Mouse (Mus musculus) heart, postnatal 10 days (tissue): Measurements from ENCODE around the gene Acap3. TPM values are rescaled to one million over a fixed set of nuclear protein-coding genes. Genes with fewer than 3 reads are reported as not detected.
A peak's percentile ranks its signal among the peaks of the same experiment; 100 is the strongest.

Experiments
- DNase-seq, 2 experiments: peaks; one replicate each; pipeline ENCODE4 v3.0.0; 2021
- intact Hi-C: fragments of 180-260 bp; cut with DNase I; formaldehyde crosslinking; loops from one replicate; pipeline ENCODE4 v1.15.1; 2025
- total RNA-seq, 2 experiments: library from RNA; stranded (reverse); gene quantifications; 2 replicates each; pipeline ENCODE4 v1.2.3; 2021

Acap3 gene
- total RNA-seq = 10 to 100 TPM; 20.3 to 21.7 TPM

DNA sequence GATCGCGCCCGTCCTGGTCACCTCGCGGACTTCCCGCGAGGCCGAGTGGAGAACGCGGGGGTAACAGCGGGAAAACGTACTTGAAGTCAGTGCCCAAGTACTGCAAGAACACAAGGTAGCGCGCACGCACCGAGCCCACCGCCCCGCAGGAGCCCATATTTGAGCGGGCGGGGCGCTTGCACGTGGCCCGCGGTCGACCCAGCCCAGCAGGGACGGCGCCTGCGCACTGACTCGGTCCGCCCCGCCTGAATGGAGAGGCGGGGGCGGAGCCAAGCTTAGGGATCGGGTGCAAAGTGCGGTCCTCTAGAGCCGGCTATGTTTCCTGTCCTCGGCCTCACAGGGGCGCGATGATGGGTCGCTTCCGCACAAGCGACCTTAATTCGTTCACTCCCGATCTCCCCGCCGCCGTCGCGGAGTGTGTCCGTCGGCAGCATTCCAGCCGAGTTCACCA, at the start of gene Acap3, which contains the start of gene Pusl1:
Gene Acap3 (plus strand): TSS at position 272 of the 451 bp plus-strand sequence.
Gene Pusl1 (minus strand): TSS at position 231 of the 451 bp plus-strand sequence.
- intact Hi-C loops = loop anchor here (2.0 kb wide), 2 partner anchors 23 to 51 kb away; partner anchors contain the start of genes Cptp, Ints11 and Ube2j2
- DNase-seq = peak; percentile 97 to 98

DNA sequence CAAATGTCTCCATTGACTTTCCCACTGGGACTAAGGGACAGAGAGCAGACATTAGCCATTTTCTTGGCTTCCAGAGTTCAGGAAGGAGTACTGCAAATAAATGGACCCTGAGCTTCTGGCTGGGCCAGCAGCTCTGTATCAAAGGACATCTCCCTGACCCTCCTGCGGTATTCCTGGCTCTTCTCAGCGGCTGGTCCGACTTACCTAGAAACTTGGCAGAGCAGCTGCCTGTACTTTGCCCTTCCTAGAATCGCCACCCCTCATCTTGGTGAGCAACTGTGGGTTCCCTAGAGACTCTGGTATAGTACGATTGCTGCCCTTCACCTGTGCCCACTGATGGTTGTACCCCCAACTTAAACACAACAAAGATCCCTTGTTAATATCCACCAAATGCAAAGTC, 48.4 kb upstream of the Acap3 start:
- intact Hi-C loops = no loop called here
- no peak for DNase-seq

DNA sequence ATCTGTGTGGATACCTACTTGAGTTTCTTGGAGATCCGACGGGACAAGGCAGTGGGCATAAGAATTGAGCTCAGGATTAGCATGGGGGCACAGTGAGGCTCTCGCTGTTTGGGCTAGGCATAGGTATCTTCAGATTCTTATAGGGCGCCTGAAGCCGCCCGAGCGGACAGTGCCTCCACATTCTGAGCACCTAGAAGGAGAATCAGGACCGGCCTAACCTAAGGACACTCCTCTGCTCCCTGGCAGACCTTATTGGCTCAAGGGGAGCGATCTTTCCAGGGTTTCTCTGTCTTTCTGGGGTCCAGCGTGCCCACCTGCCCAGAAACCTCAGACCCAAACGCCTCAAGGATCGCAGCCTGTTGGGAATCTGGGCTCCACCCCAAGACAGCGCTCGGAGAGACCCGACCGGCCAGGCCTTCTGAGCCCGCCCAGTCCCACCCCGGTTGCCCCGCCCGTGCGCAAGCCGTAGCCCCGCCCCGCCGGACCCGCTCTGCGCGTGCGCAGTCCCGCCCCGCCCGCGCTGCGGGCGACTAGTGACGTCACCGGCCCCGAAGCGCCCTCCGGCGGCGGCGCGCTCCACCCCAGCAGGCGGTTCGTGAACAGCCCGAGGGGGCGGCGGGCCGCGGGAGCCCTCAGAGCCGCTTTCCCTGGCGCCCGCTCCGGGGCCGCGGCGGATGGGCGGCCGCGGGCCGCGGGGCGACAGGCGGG, 44.6 kb upstream of the Acap3 start, which contains the start of gene Dvl1:
Gene Dvl1 (plus strand): TSS at position 532 of the 708 bp plus-strand sequence.
- DNase-seq = peak; percentile 96 to 97
- intact Hi-C loops = no loop called here

- intact Hi-C loops = no loop called here
Measured at GRCm38 (mm10) chr4:155847591-155848352, 43.9 kb upstream of the Acap3 start.

DNA sequence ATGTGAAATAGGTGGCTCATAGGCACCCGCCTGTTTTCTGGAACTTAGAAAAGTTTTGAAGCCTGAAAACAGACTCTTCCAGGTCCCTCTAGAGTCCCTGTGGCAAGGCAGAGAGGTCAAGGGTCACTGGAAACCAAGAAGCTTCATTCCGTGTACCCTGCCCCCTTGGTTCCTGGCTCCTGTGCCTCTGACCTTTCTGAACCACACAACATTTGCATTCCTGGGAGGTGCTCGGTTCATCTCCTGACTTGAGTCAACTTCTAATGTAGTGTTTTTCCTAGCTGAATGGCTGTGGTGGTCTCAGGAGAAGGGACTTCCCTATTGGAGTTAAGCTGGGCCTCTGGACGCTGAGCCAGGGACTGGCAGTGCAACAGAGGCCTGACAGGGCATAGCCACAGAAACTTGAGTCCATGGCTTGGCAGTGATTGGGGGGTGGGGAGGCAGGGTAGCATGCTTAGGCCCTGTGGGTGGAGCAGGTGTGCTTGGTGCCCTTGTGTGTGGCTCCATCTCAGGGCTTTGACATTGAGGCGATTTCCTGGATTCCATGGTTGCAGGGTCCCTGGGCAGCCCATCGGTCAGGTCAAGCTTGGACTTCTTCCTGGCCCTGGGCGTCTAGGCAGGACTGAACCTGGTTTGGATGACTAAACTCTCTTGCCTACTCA, 43.1 kb upstream of the Acap3 start:
- intact Hi-C loops = no loop called here
- no peak for DNase-seq

More at GRCm38 (mm10) chr4:155847591-155848352, 43.9 kb upstream of the Acap3 start:
- peak in 1 of 2 experiments; percentile 53 for DNase-seq

GRCm38 (mm10) chr4:155849391-155849790, 42.2 kb upstream of the Acap3 start:
- intact Hi-C loops = no loop called here
- DNase-seq = no peak

DNA sequence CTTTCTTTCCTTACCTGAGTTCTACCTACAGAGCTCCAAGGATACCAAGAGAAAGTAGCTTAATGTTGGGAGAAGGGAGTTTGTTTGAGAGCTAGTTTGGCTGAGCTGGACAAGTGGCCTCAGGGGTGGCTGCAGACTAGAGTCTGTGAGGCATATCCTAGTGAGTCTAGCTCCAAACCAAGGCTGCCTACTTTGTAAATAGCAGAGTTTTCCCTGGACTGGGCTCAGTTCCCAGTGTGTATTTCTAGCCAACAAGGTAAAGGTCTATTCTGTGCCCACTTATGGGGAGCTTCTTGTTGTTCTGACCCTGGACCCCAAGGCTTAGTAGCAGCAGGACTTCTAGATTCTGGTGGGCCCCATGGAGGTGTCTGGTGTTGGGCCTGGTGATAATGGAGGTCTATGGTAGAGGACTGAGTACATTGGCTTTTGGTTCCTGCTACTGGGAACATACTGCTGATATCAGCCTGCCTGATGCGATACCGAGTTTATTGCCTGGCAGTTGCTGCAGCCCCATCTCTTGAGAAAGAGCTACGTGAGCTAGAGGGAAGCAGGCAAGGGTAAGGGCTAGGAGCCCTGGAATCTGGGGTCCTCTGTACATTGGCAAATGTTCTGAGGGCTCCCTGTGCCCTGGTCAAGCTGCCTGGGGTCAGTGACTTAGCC, 41.7 kb upstream of the Acap3 start:
- no peak for DNase-seq

GRCm38 (mm10) chr4:155851368-155851767, 40.3 kb upstream of the Acap3 start:
- no peak for DNase-seq
- intact Hi-C loops = loop anchor here (10.0 kb wide), 1 partner anchor 253 kb away; the partner anchor contains the start of gene 9430015G10Rik

More for the DNA sequence above, 41.7 kb upstream of the Acap3 start:
- intact Hi-C loops = loop anchor here (10.0 kb wide), 1 partner anchor 255 kb away; the partner anchor contains the start of gene 9430015G10Rik

GRCm38 (mm10) chr4:155851951-155852411, 39.6 kb upstream of the Acap3 start:
- DNase-seq = no peak
- intact Hi-C loops = loop anchor here (10.0 kb wide), 1 partner anchor 253 kb away; the partner anchor contains the start of gene 9430015G10Rik

GRCm38 (mm10) chr4:155853421-155853820, 38.2 kb upstream of the Acap3 start:
- no peak for DNase-seq
- intact Hi-C loops = loop anchor here (10.0 kb wide), 1 partner anchor 251 kb away; the partner anchor contains the start of gene 9430015G10Rik

DNA sequence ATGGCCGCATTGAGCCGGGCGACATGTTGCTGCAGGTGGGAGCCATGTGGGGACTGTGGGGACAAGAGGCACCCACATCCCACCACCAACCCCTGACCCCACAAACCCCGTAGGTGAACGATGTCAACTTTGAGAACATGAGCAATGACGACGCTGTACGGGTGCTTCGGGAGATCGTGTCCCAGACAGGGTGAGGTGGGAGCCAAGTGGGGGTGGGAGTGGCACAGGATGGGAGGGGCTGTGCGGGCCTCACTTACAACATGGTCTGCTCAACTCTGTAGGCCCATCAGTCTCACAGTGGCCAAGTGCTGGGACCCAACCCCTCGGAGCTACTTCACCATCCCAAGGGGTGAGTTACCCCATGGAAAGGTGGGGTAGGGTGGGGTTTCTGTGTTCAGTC, 36.6 kb upstream of the Acap3 start:
- no peak for DNase-seq
- intact Hi-C loops = loop anchor here (10.0 kb wide), 1 partner anchor 250 kb away; the partner anchor contains the start of gene 9430015G10Rik

- intact Hi-C loops = loop anchor here (10.0 kb wide), 1 partner anchor 249 kb away; the partner anchor contains the start of gene 9430015G10Rik
- no peak for DNase-seq
Measured at GRCm38 (mm10) chr4:155856071-155856470, 35.6 kb upstream of the Acap3 start.

- intact Hi-C loops = loop anchor here (10.0 kb wide), 1 partner anchor 248 kb away; the partner anchor contains the start of gene 9430015G10Rik
- no peak for DNase-seq
Measured at GRCm38 (mm10) chr4:155856881-155857280, 34.7 kb upstream of the Acap3 start.

- DNase-seq = peak; percentile 67 to 81
- intact Hi-C loops = loop anchor here (10.0 kb wide), 1 partner anchor 245 kb away; the partner anchor contains the start of gene 9430015G10Rik
Measured at GRCm38 (mm10) chr4:155859318-155859717, 32.3 kb upstream of the Acap3 start.

DNA sequence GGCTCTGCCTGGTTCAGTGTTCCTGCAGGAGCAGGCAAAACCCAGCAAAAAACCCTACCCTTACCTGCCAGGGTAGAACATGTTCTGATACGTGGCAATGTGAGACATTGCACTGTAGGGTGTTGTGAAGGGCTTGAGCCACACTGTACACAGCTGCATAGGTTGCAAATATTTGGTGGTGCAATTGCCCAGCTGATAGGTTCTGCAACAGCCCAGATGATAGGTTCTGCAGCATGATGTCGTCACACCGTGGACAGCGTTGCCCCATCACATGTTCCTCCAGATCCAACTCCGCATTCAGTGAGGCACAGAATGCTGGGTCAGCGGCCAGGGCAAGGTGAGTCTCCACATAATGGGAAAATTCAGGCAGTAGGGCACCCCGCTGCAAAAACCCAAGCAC, 29.8 kb upstream of the Acap3 start:
- intact Hi-C loops = no loop called here
- no peak for DNase-seq

GRCm38 (mm10) chr4:155863001-155863400, 28.6 kb upstream of the Acap3 start, which contains the start of gene Tas1r3:
TSS of gene Tas1r3 (minus strand) at chr4:155863362.
- DNase-seq = no peak
- intact Hi-C loops = no loop called here

GRCm38 (mm10) chr4:155868614-155869298, 22.9 kb upstream of the Acap3 start:
- intact Hi-C loops = loop anchor here (1.0 to 2.0 kb wide), 3 partner anchors 14 to 75 kb away; partner anchors contain the start of gene Ube2j2
- DNase-seq = peak in 1 of 2 experiments; percentile 35

GRCm38 (mm10) chr4:155869317-155870033, 22.1 kb upstream of the Acap3 start, which contains the start of the genes Cptp and Ints11:
TSS of gene Cptp (minus strand) at chr4:155869440.
TSS of gene Ints11 (plus strand) at chr4:155869546.
- intact Hi-C loops = loop anchor here (1.0 to 2.0 kb wide), 3 partner anchors 13 to 74 kb away; partner anchors contain the start of gene Ube2j2
- DNase-seq = peak; percentile 98
